In genomic region chr10:81319330-81319699, GRCm38 (mm10) we compare ENCODE assay signal across 8 mouse cellular contexts. TPM values are rescaled to one million over a fixed set of nuclear protein-coding genes. Genes with fewer than 3 reads are reported as not detected.
DNase-seq lines count a peak whose midpoint lies in the region; ATAC-seq lines count a peak whose summit lies in the region.

No protein-coding gene starts in this region.

- no peak for ATAC-seq in hindbrain, embryonic 12.5 days (ENCODE audit: low FRiP score)
- no peak for ATAC-seq in midbrain, embryonic 12.5 days (ENCODE audit: low FRiP score, low read depth)

- peak; percentile 76 for DNase-seq in cerebellum, adult 11-12 months
- no peak for DNase-seq in cerebellum, adult 11 months
- peak; percentile 39 for DNase-seq in 3T3-L1 (ENCODE audit: low read depth, low spot score)
- DNase-seq in cerebellum, adult 9-11 months = peak; percentile 77
- DNase-seq in right cerebral cortex, adult 2 months (ENCODE audit: low spot score in 2 of 2) = no peak
- no peak for DNase-seq in spleen, postnatal 4 days (ENCODE audit: low spot score in 2 of 2)

- H3K9me3 ChIP-seq in hindbrain, embryonic 12.5 days (replicated peaks) = no peaks in the 10 kb centered on the region
- no peaks in the 10 kb centered on the region for H3K9me3 ChIP-seq in midbrain, embryonic 12.5 days

- H3K9ac ChIP-seq in hindbrain, embryonic 12.5 days = peak overlapping the region; percentile 53
- H3K9ac ChIP-seq in midbrain, embryonic 12.5 days (replicated peaks) = peak overlapping the region; percentile 61

- peak overlapping the region; percentile 95 for H3K4me3 ChIP-seq in hindbrain, embryonic 12.5 days
- H3K4me3 ChIP-seq in midbrain, embryonic 12.5 days = peak overlapping the region; percentile 96

- no peaks in the 10 kb centered on the region for H3K27me3 ChIP-seq in hindbrain, embryonic 12.5 days
- peaks cover 11% of the 10 kb centered on the region for H3K27me3 ChIP-seq in midbrain, embryonic 12.5 days

- 39% methylated on average over 8 of the region's 8 CpGs for WGBS in hindbrain, embryonic 12.5 days
- WGBS in midbrain, embryonic 12.5 days = 38% methylated on average over 8 of the region's 8 CpGs

- peaks cover 59% of the 10 kb centered on the region for H3K36me3 ChIP-seq in hindbrain, embryonic 12.5 days
- H3K36me3 ChIP-seq in midbrain, embryonic 12.5 days = peaks cover 64% of the 10 kb centered on the region

- peak overlapping the region; percentile 92 for H3K27ac ChIP-seq in hindbrain, embryonic 12.5 days
- peak overlapping the region; percentile 85 for H3K27ac ChIP-seq in midbrain, embryonic 12.5 days (replicated peaks)

- H3K4me1 ChIP-seq in hindbrain, embryonic 12.5 days = peaks cover 39% of the 10 kb centered on the region
- H3K4me1 ChIP-seq in midbrain, embryonic 12.5 days = peaks cover 38% of the 10 kb centered on the region

- peak overlapping the region; percentile 85 for H3K4me2 ChIP-seq in hindbrain, embryonic 12.5 days (replicated peaks)
- H3K4me2 ChIP-seq in midbrain, embryonic 12.5 days (replicated peaks) = peak overlapping the region; percentile 70

RNA-seq across cellular contexts. Expression of gene Cactin, which starts 1.6 kb away (rescaled TPM):
- 53.3 and 54.5 TPM in 2 replicates for polyA plus RNA-seq in hindbrain, embryonic 12.5 days (2016; fragmentation: Nextera tagmentation; extraction: Ambion mirVana)
- 58.8 and 60.5 TPM in 2 replicates for polyA plus RNA-seq in midbrain, embryonic 12.5 days (2016; fragmentation: Nextera tagmentation; extraction: Ambion mirVana)

RNA-seq across cellular contexts. Expression of gene Tbxa2r, which starts 9.2 kb away (rescaled TPM):
- 2.7 and 3.1 TPM in 2 replicates for polyA plus RNA-seq in hindbrain, embryonic 12.5 days (2016; fragmentation: Nextera tagmentation; extraction: Ambion mirVana)
- polyA plus RNA-seq in midbrain, embryonic 12.5 days (2016; fragmentation: Nextera tagmentation; extraction: Ambion mirVana) = 3.7 and 4.4 TPM in 2 replicates

RNA-seq across cellular contexts. Expression of gene Gipc3, which starts 23.8 kb away (rescaled TPM):
- not detected in 2 replicates for polyA plus RNA-seq in hindbrain, embryonic 12.5 days (2016; fragmentation: Nextera tagmentation; extraction: Ambion mirVana)
- not detected in 2 replicates for polyA plus RNA-seq in midbrain, embryonic 12.5 days (2016; fragmentation: Nextera tagmentation; extraction: Ambion mirVana)

RNA-seq across cellular contexts. Expression of gene Pip5k1c, which starts 26.6 kb away (rescaled TPM):
- 97.3 and 103 TPM in 2 replicates for polyA plus RNA-seq in hindbrain, embryonic 12.5 days (2016; fragmentation: Nextera tagmentation; extraction: Ambion mirVana)
- 89.9 and 92.6 TPM in 2 replicates for polyA plus RNA-seq in midbrain, embryonic 12.5 days (2016; fragmentation: Nextera tagmentation; extraction: Ambion mirVana)

RNA-seq across cellular contexts. Expression of gene Tjp3, which starts 27.9 kb away (rescaled TPM):
- 5.4 and 6.8 TPM in 2 replicates for polyA plus RNA-seq in hindbrain, embryonic 12.5 days (2016; fragmentation: Nextera tagmentation; extraction: Ambion mirVana)
- polyA plus RNA-seq in midbrain, embryonic 12.5 days (2016; fragmentation: Nextera tagmentation; extraction: Ambion mirVana) = 6.6 and 7.5 TPM in 2 replicates

Comparison
In these comparisons a context has a peak if more than half of its experiments do, and no peak if none do; other contexts are left out.
1. DNase-seq: peak in cerebellum, adult 11-12 months (single experiment), 3T3-L1 (single experiment) and cerebellum, adult 9-11 months (single experiment); none in cerebellum, adult 11 months (single experiment), right cerebral cortex, adult 2 months (0 of 2) and spleen, postnatal 4 days (0 of 2).